ENCODE assay signal across 24 mouse cellular contexts in the genomic region with DNA sequence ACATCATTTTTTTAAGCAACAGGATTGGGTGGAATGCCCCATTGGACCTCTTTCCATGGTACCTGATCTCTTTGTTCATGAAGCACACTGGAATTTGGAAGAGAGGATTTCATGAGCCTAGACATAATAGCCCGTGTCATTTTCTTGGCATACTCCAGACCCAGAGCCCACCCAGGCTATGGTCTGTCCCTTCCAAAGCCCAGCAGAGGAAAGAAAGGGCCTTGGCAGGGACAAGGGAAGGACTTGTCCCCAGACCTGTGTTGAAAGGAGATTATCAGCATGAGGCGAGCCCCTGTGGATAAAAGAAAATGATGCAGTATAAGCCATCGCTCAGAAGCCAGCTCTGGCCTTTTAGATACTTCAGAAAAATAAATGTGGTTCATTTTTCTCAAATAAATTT.
A peak's percentile ranks its signal among the peaks of the same experiment; 100 is the strongest.
DNase-seq lines count a peak whose midpoint lies in the region; ATAC-seq and TF ChIP-seq lines count a peak whose summit lies in the region.
"Had no signal": no experiment of that assay in that cellular context is flagged by ENCODE, and none has a peak within 500 bp of the region (broad histone marks: within the 10 kb centered on the region; RNA-seq: fewer than 3 reads in every experiment).

No protein-coding gene starts in this region.

- no peak for TF ChIP-seq CTCF in hindbrain, postnatal 0 days (IDR thresholded peaks at IDR 0.05; ENCODE audit: low read depth)

- H3K9me3 ChIP-seq in forebrain, embryonic 16.5 days (ENCODE audit: control insufficient read depth, low read length) = no peaks in the 10 kb centered on the region
- no peaks in the 10 kb centered on the region for H3K9me3 ChIP-seq in forebrain, embryonic 11.5 days (ENCODE audit: control insufficient read depth, low read length)
- H3K9me3 ChIP-seq in hindbrain, postnatal 0 days (ENCODE audit: low read length) = no peaks in the 10 kb centered on the region
- H3K9me3 ChIP-seq in hindbrain, embryonic 12.5 days (replicated peaks) = no peaks in the 10 kb centered on the region
- H3K9me3 ChIP-seq: embryonic facial prominence, embryonic 13.5 days; forebrain, embryonic 10.5 days; liver, embryonic 15.5 days; lung, embryonic 15.5 days; stomach, embryonic 15.5 days had no signal

- H3K4me2 ChIP-seq in forebrain, embryonic 16.5 days (ENCODE audit: low read length) = no peak overlapping the region
- no peak overlapping the region for H3K4me2 ChIP-seq in forebrain, embryonic 11.5 days (ENCODE audit: low read depth, low read length, severe bottlenecking)
- H3K4me2 ChIP-seq in hindbrain, postnatal 0 days (ENCODE audit: low read depth, low read length) = no peak overlapping the region
- no peak overlapping the region for H3K4me2 ChIP-seq in hindbrain, embryonic 12.5 days (replicated peaks)
- H3K4me2 ChIP-seq: embryonic facial prominence, embryonic 13.5 days; heart, embryonic 11.5 days; limb, embryonic 12.5 days; liver, embryonic 15.5 days; lung, embryonic 15.5 days; midbrain, embryonic 11.5 days; stomach, embryonic 15.5 days had no signal

- no peak overlapping the region for H3K4me3 ChIP-seq in forebrain, embryonic 16.5 days (replicated peaks; ENCODE audit: low read length)
- H3K4me3 ChIP-seq in forebrain, embryonic 11.5 days (ENCODE audit: low read depth, low read length) = no peak overlapping the region
- no peak overlapping the region for H3K4me3 ChIP-seq in hindbrain, postnatal 0 days (ENCODE audit: low read length)
- no peak overlapping the region for H3K4me3 ChIP-seq in hindbrain, embryonic 12.5 days
- H3K4me3 ChIP-seq: embryonic facial prominence, embryonic 13.5 days; forebrain, embryonic 10.5 days; limb, embryonic 12.5 days; liver, embryonic 15.5 days; lung, embryonic 15.5 days; stomach, embryonic 15.5 days had no signal

- peak; percentile 19 for DNase-seq in cerebellum, adult 9-10 months
- DNase-seq in cerebellum, postnatal 25 days = no peak
- no peak for DNase-seq in forebrain, embryonic 11.5 days (ENCODE audit: low spot score)
- DNase-seq in hindbrain, postnatal 0 days (ENCODE audit: low spot score) = peak; percentile 49
- DNase-seq in Muller cell, postnatal 12 days (ENCODE audit: inconsistent ontology term) = peak; percentile 9
- DNase-seq: adrenal gland, adult 8-10 months; gastrocnemius, postnatal 14 days; heart, postnatal 10 days; kidney, adult 11 months; kidney, postnatal 14 days; layer of hippocampus, adult 9-11 months; right cerebral cortex, postnatal 25 days had no signal

- no peaks in the 10 kb centered on the region for H3K27me3 ChIP-seq in forebrain, embryonic 16.5 days (replicated peaks; ENCODE audit: control insufficient read depth, insufficient read depth, low read length)
- no peaks in the 10 kb centered on the region for H3K27me3 ChIP-seq in forebrain, embryonic 11.5 days (ENCODE audit: control insufficient read depth, insufficient read depth, low read length)
- no peaks in the 10 kb centered on the region for H3K27me3 ChIP-seq in hindbrain, postnatal 0 days (ENCODE audit: insufficient read depth, low read length)
- H3K27me3 ChIP-seq in hindbrain, embryonic 12.5 days = no peaks in the 10 kb centered on the region
- H3K27me3 ChIP-seq: CH12.LX; embryonic facial prominence, embryonic 13.5 days; liver, embryonic 15.5 days; stomach, embryonic 15.5 days had no signal

- ATAC-seq in forebrain, embryonic 16.5 days = peak; percentile 54
- no peak for ATAC-seq in forebrain, embryonic 11.5 days (replicated peaks; ENCODE audit: low FRiP score)
- ATAC-seq in hindbrain, postnatal 0 days = peak; percentile 85
- no peak for ATAC-seq in hindbrain, embryonic 12.5 days (ENCODE audit: low FRiP score)
- ATAC-seq: inflammation-experienced regulatory T-cells, adult 6 months had no signal

- no peaks in the 10 kb centered on the region for H3K36me3 ChIP-seq in forebrain, embryonic 16.5 days (ENCODE audit: control insufficient read depth, insufficient read depth)
- H3K36me3 ChIP-seq in forebrain, embryonic 11.5 days (ENCODE audit: control insufficient read depth, insufficient read depth, low read length) = no peaks in the 10 kb centered on the region
- no peaks in the 10 kb centered on the region for H3K36me3 ChIP-seq in hindbrain, postnatal 0 days (ENCODE audit: insufficient read depth, low read length)
- no peaks in the 10 kb centered on the region for H3K36me3 ChIP-seq in hindbrain, embryonic 12.5 days
- H3K36me3 ChIP-seq: forebrain, embryonic 10.5 days; liver, embryonic 15.5 days; lung, embryonic 15.5 days; stomach, embryonic 15.5 days had no signal

- H3K4me1 ChIP-seq in forebrain, embryonic 16.5 days (replicated peaks; ENCODE audit: control insufficient read depth, insufficient read depth, low read length) = no peaks in the 10 kb centered on the region
- H3K4me1 ChIP-seq in forebrain, embryonic 11.5 days (replicated peaks; ENCODE audit: control insufficient read depth, insufficient read depth, low read length) = no peaks in the 10 kb centered on the region
- H3K4me1 ChIP-seq in hindbrain, postnatal 0 days (ENCODE audit: insufficient read depth, low read length) = no peaks in the 10 kb centered on the region
- 0 out of 2 replicates have a peak, but pooled peaks cover 3% of the 10 kb centered on the region for H3K4me1 ChIP-seq in hindbrain, embryonic 12.5 days
- H3K4me1 ChIP-seq: liver, embryonic 15.5 days; lung, embryonic 15.5 days; stomach, embryonic 15.5 days had no signal

- no peak overlapping the region for H3K27ac ChIP-seq in forebrain, embryonic 16.5 days (ENCODE audit: low read length)
- H3K27ac ChIP-seq in forebrain, embryonic 11.5 days (ENCODE audit: low read depth, low read length) = no peak overlapping the region
- H3K27ac ChIP-seq in hindbrain, postnatal 0 days = no peak overlapping the region
- no peak overlapping the region for H3K27ac ChIP-seq in hindbrain, embryonic 12.5 days
- H3K27ac ChIP-seq: embryonic facial prominence, embryonic 13.5 days; forebrain, embryonic 10.5 days; limb, embryonic 12.5 days; liver, embryonic 15.5 days; lung, embryonic 15.5 days; stomach, embryonic 15.5 days had no signal

- whole genome bisulfite sequencing in forebrain, embryonic 16.5 days = 28% methylated on average over 3 of the region's 3 CpGs
- WGBS in forebrain, embryonic 11.5 days = 53% methylated on average over 3 of the region's 3 CpGs
- WGBS in hindbrain, postnatal 0 days = 37% methylated on average over 3 of the region's 3 CpGs
- 54% methylated on average over 3 of the region's 3 CpGs for WGBS in hindbrain, embryonic 12.5 days

- H3K9ac ChIP-seq in forebrain, embryonic 16.5 days (replicated peaks; ENCODE audit: low read depth, low read length) = no peak overlapping the region
- H3K9ac ChIP-seq in forebrain, embryonic 11.5 days (ENCODE audit: low read length) = no peak overlapping the region
- H3K9ac ChIP-seq in hindbrain, postnatal 0 days (replicated peaks; ENCODE audit: low read length) = no peak overlapping the region
- H3K9ac ChIP-seq in hindbrain, embryonic 12.5 days = no peak overlapping the region
- H3K9ac ChIP-seq: embryonic facial prominence, embryonic 13.5 days; limb, embryonic 12.5 days; liver, embryonic 15.5 days; lung, embryonic 15.5 days; stomach, embryonic 15.5 days had no signal

Comparison
In these comparisons a context has a peak if more than half of its experiments do, and no peak if none do; other contexts are left out.
1. DNase-seq: peak in cerebellum, adult 9-10 months (single experiment), hindbrain, postnatal 0 days (single experiment) and Muller cell, postnatal 12 days (single experiment); none in cerebellum, postnatal 25 days (0 of 2) and forebrain, embryonic 11.5 days (single experiment).
2. ATAC-seq: peak in forebrain, embryonic 16.5 days (single experiment) and hindbrain, postnatal 0 days (single experiment); none in forebrain, embryonic 11.5 days (single experiment) and hindbrain, embryonic 12.5 days (single experiment).